Mouse (Mus musculus): ENCODE measurements around the gene Zfp965.
"Not testable (repeated sequence)": the region's sequence is repeated elsewhere in the genome, so short reads cannot be mapped to it uniquely, and the experiment has no call there.

Zfp965 gene

DNA sequence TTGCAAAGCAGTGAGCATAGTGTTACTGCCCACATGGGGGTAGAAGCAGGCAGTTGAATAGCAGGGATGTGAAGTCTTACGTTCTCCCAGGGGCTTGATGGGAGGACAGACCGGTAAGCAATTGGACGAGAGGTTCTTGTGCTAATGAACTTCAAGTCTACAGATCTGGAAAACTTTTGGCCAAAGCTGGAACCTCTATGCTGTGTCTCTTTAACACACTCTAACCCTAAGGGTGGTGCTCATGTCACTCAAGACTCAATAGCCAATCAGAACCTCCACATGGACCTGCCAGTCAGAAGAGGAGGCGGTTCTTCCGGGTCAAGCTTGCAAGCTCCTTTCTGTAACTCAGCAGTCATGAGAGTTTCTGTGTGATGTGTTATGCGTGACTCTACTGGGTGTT, at the start of gene Zfp965:
Gene Zfp965, plus strand, starts transcription at position 301 of the 400 bp plus-strand sequence.
- DNase-seq (ENCODE audit: extremely low spot score, low read depth, low spot score) = not testable (repeated sequence)

GRCm38 (mm10) chr2:175435707-175436106, 34.1 kb upstream of the Zfp965 start, which contains the start of gene Gm4724:
Gene Gm4724, minus strand, starts transcription at chr2:175435807.
- not testable (repeated sequence) for DNase-seq (ENCODE audit: extremely low spot score, low read depth, low spot score)
